Mouse (Mus musculus) frontal cortex, postnatal 14 days (tissue): ENCODE measurements at regions not wholly inside any gene's neighbourhood (a gene's known extent, or its start where the extent isn't known, plus 50 kb on each side); places are given as distances from the start of the nearest gene placed in this dataset.
"Not testable (repeated sequence)": the region's sequence is repeated elsewhere in the genome, so short reads cannot be mapped to it uniquely, and the experiment has no call there.

Experiments
- DNase-seq, 2 experiments: peaks; one replicate each; pipeline ENCODE4 v3.0.0; 2022; ENCODE audit warnings: low spot score in 2 of 2

DNA sequence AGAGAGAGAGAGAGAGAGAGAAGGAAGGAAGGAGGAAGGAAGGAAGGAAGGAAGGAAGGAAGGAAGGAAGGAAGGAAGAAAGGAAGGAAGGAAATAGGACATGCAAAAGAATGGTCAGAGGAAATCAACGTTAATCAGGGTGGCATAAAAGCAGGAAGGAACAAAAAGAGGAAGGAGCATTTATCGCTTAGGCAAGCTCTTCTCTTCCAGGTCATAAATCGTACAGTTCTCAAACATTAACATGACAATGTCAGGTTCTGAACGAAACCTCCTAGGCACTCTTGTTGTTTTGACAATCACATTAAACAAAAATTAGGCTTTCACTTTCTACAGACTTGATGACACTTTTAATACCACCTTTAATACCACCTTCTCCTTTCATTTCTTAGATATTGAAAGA lies 594.0 kb downstream of the Efna5 start:
- no peak for DNase-seq

GRCm38 (mm10) chr17:62286086-62287080 lies 594.7 kb downstream of the Efna5 start:
- no peak for DNase-seq

DNA sequence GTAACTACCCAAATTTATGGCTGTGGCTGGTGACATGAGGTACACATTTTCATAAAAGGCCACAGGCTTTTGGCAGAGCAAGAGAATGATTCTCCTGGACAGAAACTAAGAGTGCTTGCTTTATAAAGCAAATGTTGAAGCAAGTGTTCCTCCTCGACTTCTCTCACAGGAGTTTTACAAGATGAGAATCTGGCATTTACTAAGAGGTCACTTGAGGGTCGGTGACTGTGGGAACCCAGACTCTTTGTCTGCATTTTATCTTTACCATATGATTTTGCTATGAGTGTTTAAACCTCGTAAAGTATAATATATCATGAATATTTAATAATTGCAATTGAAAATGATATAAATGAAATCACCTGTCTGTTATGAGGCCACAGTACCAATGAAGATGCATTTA lies 600.9 kb downstream of the Efna5 start:
- DNase-seq, result no peak

- no peak for DNase-seq
These were observed 609.7 kb downstream of the Efna5 start for GRCm38 (mm10) chr17:62271399-62271798.

- DNase-seq, result no peak
These were observed 611.8 kb downstream of the Efna5 start for GRCm38 (mm10) chr17:62269279-62269678.

DNA sequence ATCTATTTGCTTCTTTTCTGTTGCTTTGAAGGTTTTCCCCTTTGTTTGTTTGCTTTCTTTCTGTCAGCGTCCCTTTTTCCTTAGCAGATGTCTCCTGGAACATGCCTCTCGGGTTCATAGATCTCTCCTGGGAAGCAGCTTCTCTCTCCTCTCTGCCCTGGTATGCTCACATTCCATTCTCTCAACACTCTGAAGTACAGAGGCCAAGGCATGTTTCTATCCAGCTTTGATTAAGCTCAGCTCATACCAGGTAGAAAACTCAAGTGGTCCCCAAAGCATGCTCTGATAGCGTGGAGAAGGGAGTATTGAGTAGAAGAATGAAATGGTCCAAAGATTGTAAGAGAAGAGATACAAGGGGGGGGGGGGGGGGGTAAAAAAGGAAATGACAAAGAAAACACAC lies 627.7 kb downstream of the Efna5 start:
- no peak for DNase-seq

- DNase-seq, result no peak
These were observed 633.1 kb downstream of the Efna5 start for GRCm38 (mm10) chr17:62248011-62248410.

- no peak for DNase-seq
These were observed 634.5 kb downstream of the Efna5 start for GRCm38 (mm10) chr17:62246650-62247049.

GRCm38 (mm10) chr17:62230939-62231338 lies 650.2 kb downstream of the Efna5 start:
- DNase-seq, result no peak

GRCm38 (mm10) chr17:62210441-62211025 lies 670.6 kb downstream of the Efna5 start:
- DNase-seq, result no peak

DNA sequence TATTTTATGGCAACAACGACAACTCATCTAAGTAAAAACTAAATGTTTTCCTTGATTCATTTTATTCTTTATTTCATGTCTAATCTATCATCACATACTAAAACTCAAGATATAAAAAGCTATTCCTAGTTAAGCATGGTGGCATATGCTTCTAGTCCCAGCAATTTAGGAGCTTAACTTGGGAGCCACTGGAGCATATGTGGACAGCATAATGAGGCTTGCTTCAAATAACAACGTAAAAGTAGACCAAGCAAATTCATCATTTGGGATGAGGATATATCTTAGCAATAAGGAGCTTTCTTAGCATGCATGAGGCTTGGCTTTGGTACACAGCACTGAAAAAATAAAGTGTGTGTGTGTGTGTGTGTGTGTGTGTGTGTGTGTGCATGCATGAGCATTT lies 678.5 kb downstream of the Efna5 start:
- DNase-seq, result no peak

DNA sequence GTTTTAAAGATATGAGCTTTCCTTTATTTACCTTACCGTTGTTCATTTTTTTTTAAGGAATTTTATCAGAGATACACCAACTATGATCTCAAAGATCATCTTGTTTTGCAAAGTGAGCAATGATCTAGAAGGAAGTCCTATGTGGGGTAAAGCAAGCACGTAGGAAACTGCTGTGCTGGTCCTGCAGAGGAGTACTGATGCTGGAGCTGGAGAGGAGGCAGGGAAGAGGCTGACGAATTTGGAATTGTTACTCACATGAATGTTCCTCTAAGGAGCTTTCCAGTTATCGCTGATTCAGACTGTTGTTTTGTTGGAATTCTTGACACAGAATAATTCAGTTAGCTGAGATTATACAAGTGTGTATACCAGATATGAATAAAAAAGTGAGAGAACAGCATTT lies 680.6 kb downstream of the Efna5 start:
- no peak for DNase-seq

GRCm38 (mm10) chr17:62199559-62199958 lies 681.6 kb downstream of the Efna5 start:
- no peak for DNase-seq

GRCm38 (mm10) chr17:62178612-62179210 lies 702.4 kb downstream of the Efna5 start:
- DNase-seq, result no peak

GRCm38 (mm10) chr17:62176336-62176735 lies 704.8 kb downstream of the Efna5 start:
- DNase-seq, result no peak

DNA sequence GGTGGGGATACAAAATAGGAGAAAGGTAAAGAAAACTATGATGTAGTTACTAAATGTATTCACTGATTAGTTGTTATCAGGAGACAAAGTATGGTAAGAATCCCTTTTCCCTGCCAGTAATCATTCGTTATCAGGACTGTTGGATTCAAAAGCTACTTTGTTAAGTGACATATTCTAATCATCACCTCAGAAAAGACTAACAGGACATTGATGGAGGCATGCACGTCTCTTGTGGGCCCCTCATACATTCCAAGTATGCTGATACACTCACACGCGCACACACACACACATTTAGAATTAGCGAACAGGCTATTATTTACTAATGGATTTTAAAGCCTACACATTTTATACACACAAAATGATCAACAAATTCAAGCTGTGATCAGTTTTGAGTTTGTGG lies 708.8 kb downstream of the Efna5 start:
- no peak for DNase-seq

GRCm38 (mm10) chr17:62171532-62171931 lies 709.6 kb downstream of the Efna5 start:
- DNase-seq, result no peak

GRCm38 (mm10) chr17:62161457-62161856 lies 719.7 kb downstream of the Efna5 start:
- no peak for DNase-seq

DNA sequence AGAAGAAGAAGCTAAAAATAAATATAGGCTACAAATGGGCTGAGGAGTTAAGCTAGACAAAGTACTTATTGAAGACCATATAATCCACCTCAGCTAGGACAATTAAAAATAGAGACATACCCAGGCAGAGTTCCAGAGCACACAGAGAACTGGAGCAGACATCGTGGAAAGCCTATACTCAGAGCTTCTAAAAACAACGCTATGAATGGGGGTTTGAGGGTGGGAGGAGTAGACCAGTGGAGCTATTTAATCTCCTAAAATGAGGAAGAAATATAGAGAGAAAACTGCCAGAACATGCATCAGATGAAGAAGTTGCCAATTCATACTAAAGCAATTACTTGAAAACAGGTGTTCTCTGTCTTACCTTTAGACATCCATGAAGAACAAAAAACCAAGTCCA lies 720.8 kb downstream of the Efna5 start:
- no peak for DNase-seq

- DNase-seq, result no peak
These were observed 746.1 kb downstream of the Efna5 start for GRCm38 (mm10) chr17:62135050-62135449.

DNA sequence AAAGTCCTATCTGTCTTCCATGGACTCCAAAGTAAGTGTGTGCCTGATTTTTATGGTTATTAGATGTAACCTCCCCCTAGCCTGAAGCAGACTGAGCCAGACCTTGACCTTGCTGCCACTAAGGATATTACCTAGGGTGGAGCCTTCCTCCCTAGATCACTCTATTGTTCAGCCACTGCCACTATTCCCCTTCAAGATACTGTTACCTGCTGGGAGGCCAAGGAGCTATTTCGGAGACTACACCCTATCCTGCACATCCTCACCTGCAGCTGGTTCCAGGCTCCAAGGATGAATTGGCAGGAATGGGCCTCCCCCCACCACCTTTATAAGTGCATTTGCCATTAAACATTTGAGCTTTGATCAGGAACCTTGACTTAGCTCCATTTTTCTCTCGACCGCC lies 769.4 kb downstream of the Efna5 start:
- not testable (repeated sequence) for DNase-seq

- no peak for DNase-seq
These were observed 772.1 kb downstream of the Efna5 start for GRCm38 (mm10) chr17:62109052-62109451.

GRCm38 (mm10) chr17:62083281-62083680 lies 797.8 kb downstream of the Efna5 start:
- DNase-seq, result no peak
